Mouse (Mus musculus) testis, adult 2 months (tissue): Measurements from ENCODE around the gene Slc25a48. TPM values are rescaled to one million over a fixed set of nuclear protein-coding genes. Genes with fewer than 3 reads are reported as not detected.

Source experiments
- H3K27ac ChIP-seq: fragments of 200-500 bp; 2 replicates; pipeline ENCODE4 v1.5.1; 2012; ENCODE audit warnings: low read depth, low read length; ENCODE audit not compliant: control insufficient read depth, insufficient read depth
- H3K27me3 ChIP-seq: fragments of 200-500 bp; 2 replicates; pipeline ENCODE4 v1.6.1; 2012; ENCODE audit warnings: mild to moderate bottlenecking, low read length, moderate library complexity; ENCODE audit not compliant: control insufficient read depth, insufficient read depth
- H3K36me3 ChIP-seq: fragments of 200-500 bp; 2 replicates; pipeline ENCODE4 v1.6.1; 2012; ENCODE audit warnings: mild to moderate bottlenecking, low read length; ENCODE audit not compliant: control insufficient read depth, insufficient read depth
- H3K4me1 ChIP-seq: fragments of 200-500 bp; 2 replicates; pipeline ENCODE4 v1.6.1; 2012; ENCODE audit warnings: low read length; ENCODE audit not compliant: control insufficient read depth, insufficient read depth
- H3K4me3 ChIP-seq: fragments of 200-500 bp; 2 replicates; pipeline ENCODE4 v1.5.1; 2012; ENCODE audit warnings: low read depth, mild to moderate bottlenecking, low read length, moderate library complexity, mixed read lengths; ENCODE audit not compliant: control insufficient read depth
- CTCF ChIP-seq: fragments of 200-500 bp; IDR thresholded peaks from 2 replicates; pipeline ENCODE4 v1.5.1; 2012; ENCODE audit warnings: low read depth, mild to moderate bottlenecking, inconsistent platforms, low read length, moderate library complexity; ENCODE audit not compliant: control insufficient read depth, insufficient read depth, insufficient replicate concordance
- POLR2A ChIP-seq: fragments of 200-500 bp; IDR thresholded peaks from 2 replicates; pipeline ENCODE4 v1.6.1; 2012; ENCODE audit warnings: low read depth, mild to moderate bottlenecking, inconsistent platforms, low read length, moderate library complexity; ENCODE audit not compliant: control insufficient read depth
- polyA plus RNA-seq: library from polyadenylated mRNA; depleted of rRNA; stranded (reverse); fragments of >200 nt; gene quantifications from 2 replicates; pipeline ENCODE4 v1.2.3, GENCODE M21; 2012

Gene Slc25a48
- polyA plus RNA-seq, 1 experiment = 0.37 TPM

DNA sequence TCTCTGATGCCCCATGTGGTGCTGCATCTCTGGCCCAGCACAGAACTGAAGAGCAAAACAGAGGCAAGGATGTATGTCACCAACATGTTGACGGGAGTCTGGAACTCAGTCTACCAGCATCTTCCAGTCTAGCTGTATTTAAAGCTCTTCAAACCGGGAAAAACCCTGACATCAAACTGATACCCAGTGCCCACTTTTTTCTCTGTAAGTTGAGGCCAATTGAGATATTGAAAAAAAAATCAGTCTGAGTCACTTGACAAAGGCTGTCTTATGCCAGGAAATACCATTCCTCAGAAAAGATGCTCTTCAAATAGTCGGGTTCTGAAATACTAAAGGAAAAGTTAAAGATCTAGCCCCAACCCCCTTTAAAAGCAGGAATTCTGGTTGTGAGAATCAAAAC, 44.0 kb downstream of the Slc25a48 start, which contains the start of gene Il9:
Gene Il9 (minus strand): TSS at position 101 of the 400 bp plus-strand sequence.
- Histone ChIP-seq H3K4me1 (no peaks in the 10 kb centered on the region), H3K36me3 (no peaks in the 10 kb centered on the region), H3K27ac (no peak within 1 kb of the TSS), H3K4me3 (no peak within 1 kb of the TSS), H3K27me3 (no peaks in the 10 kb centered on the region)
- no peak for TF ChIP-seq CTCF
- no peak for TF ChIP-seq POLR2A

- H3K36me3 ChIP-seq = no peaks in the 10 kb centered on the region
- no peak for TF ChIP-seq POLR2A
- TF ChIP-seq CTCF = no peak
Measured at GRCm38 (mm10) chr13:56488012-56488411, 49.9 kb downstream of the Slc25a48 start.

DNA sequence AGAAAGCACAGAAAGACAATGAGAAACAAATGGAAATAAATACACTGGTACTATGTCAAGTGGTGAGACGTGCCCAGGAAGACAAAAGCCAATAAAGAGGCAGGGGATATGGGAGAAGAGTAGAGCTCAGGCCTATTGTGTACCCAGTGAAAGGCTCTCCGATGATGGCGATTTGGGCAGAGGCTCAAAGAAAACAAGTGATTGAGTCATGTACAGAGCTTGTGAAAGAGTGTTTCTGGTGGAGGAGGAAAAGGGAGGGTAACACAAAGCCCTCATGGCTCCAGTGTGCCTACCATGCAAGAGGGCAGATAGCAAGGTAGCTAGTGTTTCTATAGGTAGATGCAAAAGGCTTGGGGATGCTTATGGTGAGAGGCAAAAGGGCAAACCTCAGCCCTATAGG, 56.3 kb downstream of the Slc25a48 start:
- no peak overlapping the region for H3K4me3 ChIP-seq
- H3K36me3 ChIP-seq = no peaks in the 10 kb centered on the region
- H3K27me3 ChIP-seq = no peaks in the 10 kb centered on the region
- TF ChIP-seq CTCF (no peak), POLR2A (no peak)
- no peak overlapping the region for H3K27ac ChIP-seq
- no peaks in the 10 kb centered on the region for H3K4me1 ChIP-seq

More at GRCm38 (mm10) chr13:56488012-56488411, 49.9 kb downstream of the Slc25a48 start:
- Histone ChIP-seq H3K4me1 (no peaks in the 10 kb centered on the region), H3K27ac (no peak overlapping the region), H3K27me3 (no peaks in the 10 kb centered on the region), H3K4me3 (no peak overlapping the region)

GRCm38 (mm10) chr13:56500132-56500531, 62.0 kb downstream of the Slc25a48 start:
- Histone ChIP-seq H3K4me3 (no peak overlapping the region), H3K27ac (no peak overlapping the region), H3K27me3 (no peaks in the 10 kb centered on the region), H3K4me1 (no peaks in the 10 kb centered on the region), H3K36me3 (no peaks in the 10 kb centered on the region)
- peak; percentile 20; the same call in 1 of the 2 replicates for TF ChIP-seq CTCF
- no peak for TF ChIP-seq POLR2A

GRCm38 (mm10) chr13:56500636-56501035, 62.5 kb downstream of the Slc25a48 start:
- TF ChIP-seq CTCF (no peak), POLR2A (no peak)
- no peaks in the 10 kb centered on the region for H3K36me3 ChIP-seq
- no peak overlapping the region for H3K4me3 ChIP-seq
- no peak overlapping the region for H3K27ac ChIP-seq
- no peaks in the 10 kb centered on the region for H3K27me3 ChIP-seq
- H3K4me1 ChIP-seq = no peaks in the 10 kb centered on the region

DNA sequence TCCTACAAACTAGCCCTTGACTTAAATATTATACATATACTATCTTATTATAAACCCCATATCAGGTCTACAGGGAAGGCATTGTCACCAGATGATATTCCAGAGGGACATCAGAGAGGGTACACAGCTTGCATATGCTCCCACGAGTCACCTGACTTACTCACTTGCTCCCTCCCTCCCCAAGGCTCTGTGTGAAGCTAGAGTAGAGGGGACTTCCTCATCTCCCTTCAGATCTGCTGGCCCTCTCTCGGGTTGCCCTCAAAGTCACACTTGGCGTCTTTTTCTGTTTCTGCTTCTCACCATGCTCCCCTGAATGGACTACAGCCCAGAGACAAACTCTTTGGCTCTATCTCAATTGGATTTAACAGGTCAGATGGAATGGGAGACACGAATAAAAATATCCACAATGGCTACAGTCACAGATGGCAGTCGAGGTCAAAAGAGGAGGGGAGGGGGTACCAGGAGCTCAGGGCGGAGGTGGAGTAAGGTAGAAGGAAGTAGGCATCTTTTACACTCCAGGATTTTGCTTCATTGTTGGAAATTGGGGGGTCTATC, 63.8 kb downstream of the Slc25a48 start:
- Histone ChIP-seq H3K27ac (no peak overlapping the region), H3K4me3 (no peak overlapping the region), H3K27me3 (no peaks in the 10 kb centered on the region), H3K36me3 (no peaks in the 10 kb centered on the region), H3K4me1 (no peaks in the 10 kb centered on the region)
- no peak for TF ChIP-seq CTCF
- TF ChIP-seq POLR2A = no peak

- no peak overlapping the region for H3K27ac ChIP-seq
- no peaks in the 10 kb centered on the region for H3K27me3 ChIP-seq
- no peak for TF ChIP-seq POLR2A
- no peak for TF ChIP-seq CTCF
- H3K36me3 ChIP-seq = no peaks in the 10 kb centered on the region
- H3K4me3 ChIP-seq = no peak overlapping the region
- no peaks in the 10 kb centered on the region for H3K4me1 ChIP-seq
Measured at GRCm38 (mm10) chr13:56506871-56507496, 68.8 kb downstream of the Slc25a48 start.
